Mouse (Mus musculus) cerebellum, postnatal 25 days (tissue): Measurements from ENCODE around the gene Stat6.

Source experiments
- DNase-seq, 2 experiments: peaks; one replicate each; pipeline ENCODE4 v3.0.0; 2021; ENCODE audit warnings: mixed read lengths in 2 of 2

Gene Stat6

GRCm38 (mm10) chr10:127642772-127643552 is at the start of gene Stat6:
Gene Stat6, plus strand, starts transcription at chr10:127642986.
- DNase-seq: peak; percentile 31 to 55

- no peak for DNase-seq
Measured at GRCm38 (mm10) chr10:127594405-127594804, 48.4 kb upstream of the Stat6 start.

GRCm38 (mm10) chr10:127594930-127595715 is 47.7 kb upstream of the Stat6 start:
- no peak for DNase-seq

- DNase-seq: peak; percentile 75 to 78
Measured at GRCm38 (mm10) chr10:127596321-127596941, 46.4 kb upstream of the Stat6 start.

GRCm38 (mm10) chr10:127597311-127597901 is 45.4 kb upstream of the Stat6 start:
- DNase-seq: peak; percentile 76 to 78

- DNase-seq: peak in 1 of 2 experiments; percentile 9
Measured at GRCm38 (mm10) chr10:127598607-127599006, 44.2 kb upstream of the Stat6 start.

GRCm38 (mm10) chr10:127599252-127599651 is 43.5 kb upstream of the Stat6 start:
- DNase-seq: no peak

GRCm38 (mm10) chr10:127599779-127600541 is 42.8 kb upstream of the Stat6 start:
- DNase-seq: peak; percentile 64 to 72

GRCm38 (mm10) chr10:127602194-127602593 is 40.6 kb upstream of the Stat6 start:
- no peak for DNase-seq

GRCm38 (mm10) chr10:127603437-127604371 is 39.1 kb upstream of the Stat6 start:
- no peak for DNase-seq

- DNase-seq: peak in 1 of 2 experiments; percentile 62
Measured at GRCm38 (mm10) chr10:127604465-127605250, 38.1 kb upstream of the Stat6 start.

GRCm38 (mm10) chr10:127605251-127605547 is 37.6 kb upstream of the Stat6 start:
- DNase-seq: no peak

GRCm38 (mm10) chr10:127605756-127606155 is 37.0 kb upstream of the Stat6 start:
- DNase-seq: no peak

- DNase-seq: no peak
Measured at GRCm38 (mm10) chr10:127607059-127607458, 35.7 kb upstream of the Stat6 start.

GRCm38 (mm10) chr10:127609415-127610065 is 33.2 kb upstream of the Stat6 start:
- DNase-seq: no peak

GRCm38 (mm10) chr10:127610066-127610415 is 32.7 kb upstream of the Stat6 start:
- no peak for DNase-seq

GRCm38 (mm10) chr10:127612079-127612775 is 30.6 kb upstream of the Stat6 start:
- DNase-seq: no peak

- peak in 1 of 2 experiments; percentile 41 for DNase-seq
Measured at GRCm38 (mm10) chr10:127614236-127615033, 28.4 kb upstream of the Stat6 start.

- no peak for DNase-seq
Measured at GRCm38 (mm10) chr10:127615034-127615374, 27.8 kb upstream of the Stat6 start.
